Mouse (Mus musculus): ENCODE data around the gene Itpr1.

DNA sequence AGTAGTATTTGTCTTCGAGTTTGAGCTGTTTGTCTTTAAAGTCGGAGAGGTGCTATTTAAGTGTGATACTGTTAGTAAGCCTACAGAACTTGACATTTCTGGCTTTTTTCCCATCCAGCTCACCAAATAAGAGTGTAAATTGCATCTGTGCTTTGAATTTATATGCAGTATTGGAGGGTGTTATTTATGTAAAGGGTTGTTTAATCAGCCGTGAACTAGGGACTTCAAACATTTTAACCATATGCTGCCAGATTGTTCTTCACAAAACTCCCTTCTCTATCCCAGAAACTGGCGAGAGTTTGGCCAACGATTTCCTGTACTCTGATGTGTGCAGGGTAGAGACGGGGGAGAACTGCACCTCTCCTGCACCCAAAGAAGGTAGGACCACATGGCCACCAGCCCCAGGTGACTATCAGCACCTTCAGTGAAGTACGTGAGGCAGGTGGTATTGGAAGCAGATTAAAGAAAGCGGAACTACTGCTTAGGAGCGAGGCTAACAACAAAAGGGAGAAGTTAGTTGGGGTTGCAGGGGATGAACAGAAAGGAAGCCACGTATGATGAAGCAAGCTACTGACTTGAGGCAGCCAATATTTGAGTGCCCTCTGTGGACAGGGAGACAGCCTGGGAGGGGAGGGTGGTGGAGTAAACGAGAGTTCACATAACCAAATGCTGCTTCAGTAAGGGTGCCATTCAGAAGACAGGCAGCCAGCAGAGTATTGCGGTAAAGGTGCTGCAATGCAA is 304.5 kb downstream of the Itpr1 start:
- TF ChIP-seq POLR2A (IDR thresholded peaks at IDR 0.05; ENCODE audit: low read depth, low read length) (no peak), CTCF (IDR thresholded peaks at IDR 0.05; ENCODE audit: extremely low read depth, insufficient read length, insufficient replicate concordance, low read depth, low read length) (no peak)
